Mouse (Mus musculus): Measurements from ENCODE around the gene Cyp2d10. TPM values are rescaled to one million over a fixed set of nuclear protein-coding genes. Genes with fewer than 3 reads are reported as not detected.
"Not testable (repeated sequence)": the region's sequence is repeated elsewhere in the genome, so short reads cannot be mapped to it uniquely, and the experiment has no call there.

Cyp2d10 gene
- total RNA-seq (2015) = not detected in 2 replicates
- not detected in 2 replicates for total RNA-seq (2017)

DNA sequence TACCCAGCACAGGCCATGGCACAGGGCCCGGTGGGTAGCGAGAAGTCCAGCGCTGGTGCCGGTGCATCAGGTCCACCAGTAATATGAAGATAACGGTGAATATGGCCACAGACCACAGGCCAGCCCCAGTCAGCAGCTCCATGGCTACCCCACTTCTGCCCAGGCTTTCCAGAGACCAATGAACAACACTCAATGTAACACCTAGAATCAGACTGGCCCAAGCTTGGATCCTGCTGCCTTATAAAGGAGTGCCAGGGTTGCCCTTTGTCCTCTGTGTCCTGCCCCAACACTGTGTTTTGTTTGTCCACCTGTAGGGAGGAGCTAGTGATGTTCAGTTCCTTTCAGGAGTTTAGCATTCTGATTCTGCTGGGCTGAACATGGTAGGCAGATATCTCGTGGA lies at the start of gene Cyp2d10:
TSS of gene Cyp2d10 (minus strand) at position 215 of the 400 bp plus-strand sequence.
- ATAC-seq (replicated peaks; ENCODE audit: poor library complexity) = no peak

- ATAC-seq (replicated peaks; ENCODE audit: poor library complexity) = not testable (repeated sequence)
Measured at GRCm38 (mm10) chr15:82456086-82456790, 49.2 kb upstream of the Cyp2d10 start.

DNA sequence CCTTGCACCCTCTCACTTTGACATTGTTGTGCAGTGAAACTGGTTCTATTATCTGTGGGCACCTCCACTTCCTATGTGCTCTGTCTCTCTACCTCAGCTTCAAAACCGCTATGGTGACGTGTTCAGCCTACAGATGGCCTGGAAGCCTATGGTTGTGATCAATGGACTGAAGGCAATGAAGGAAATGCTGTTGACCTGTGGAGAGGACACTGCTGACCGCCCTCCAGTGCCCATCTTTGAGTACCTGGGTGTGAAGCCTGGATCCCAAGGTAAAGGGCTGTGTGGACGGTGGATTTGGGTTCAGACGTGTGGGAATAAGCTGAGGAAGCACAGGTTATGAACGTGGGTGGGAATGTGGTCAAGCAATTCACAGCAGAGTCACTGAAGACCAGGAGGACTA lies 46.5 kb upstream of the Cyp2d10 start:
- not testable (repeated sequence) for ATAC-seq (replicated peaks; ENCODE audit: poor library complexity)

DNA sequence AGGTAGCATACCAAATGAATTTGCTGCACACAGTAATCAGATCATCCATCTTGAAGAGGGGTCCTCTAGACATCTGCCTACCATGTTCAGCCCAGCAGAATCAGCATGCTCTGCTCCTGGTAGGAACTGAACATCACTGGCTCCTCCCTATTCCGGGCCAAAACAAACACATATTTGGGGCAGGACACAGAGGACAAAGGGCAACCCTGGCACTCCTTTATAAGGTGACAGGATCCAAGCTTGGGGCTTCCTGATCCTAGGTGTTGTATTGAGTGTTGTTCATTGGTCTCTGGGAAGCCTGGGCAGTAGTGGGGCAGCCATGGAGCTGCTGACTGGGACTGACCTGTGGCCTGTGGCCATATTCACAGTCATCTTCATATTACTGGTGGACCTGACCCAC lies 45.1 kb upstream of the Cyp2d10 start:
- not testable (repeated sequence) for ATAC-seq (replicated peaks; ENCODE audit: poor library complexity)

DNA sequence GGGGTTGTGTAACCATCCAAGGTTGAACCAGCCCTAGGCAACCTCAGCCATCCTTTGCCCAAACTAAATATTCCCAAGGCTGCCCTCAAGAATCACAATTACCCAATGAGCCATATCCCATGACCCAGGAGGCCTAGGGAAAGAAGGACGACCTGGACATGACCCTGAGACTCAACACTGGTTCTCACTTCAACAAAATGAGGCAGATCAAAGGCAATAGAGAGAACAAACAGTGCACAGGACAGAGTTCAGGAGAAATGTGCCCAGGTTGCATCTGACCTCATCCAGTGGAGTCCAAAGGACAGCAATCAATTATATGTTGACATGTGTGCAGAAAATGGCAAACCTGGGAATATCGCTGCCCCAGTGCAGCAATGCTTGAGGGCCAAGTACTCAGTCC lies 43.0 kb upstream of the Cyp2d10 start:
- not testable (repeated sequence) for ATAC-seq (replicated peaks; ENCODE audit: poor library complexity)

DNA sequence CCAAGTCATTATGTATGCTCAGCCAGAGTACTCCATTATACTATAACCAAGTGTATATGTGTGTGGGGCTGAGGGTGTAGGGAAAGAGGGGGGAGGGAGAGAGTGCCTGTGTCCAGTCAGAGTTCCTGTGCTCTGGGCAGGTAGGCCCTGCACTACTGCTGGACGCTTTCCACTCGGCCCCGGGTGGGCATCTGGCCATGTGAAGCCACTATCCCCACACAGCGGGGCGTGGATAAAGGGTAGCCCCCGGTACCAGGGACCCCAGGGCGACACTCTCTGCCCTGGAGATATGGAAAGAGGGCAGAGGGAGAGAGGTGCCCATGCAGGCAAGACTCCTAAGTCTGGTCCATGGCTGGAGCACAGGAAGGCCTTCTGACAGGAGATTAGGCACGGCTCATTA lies 38.2 kb upstream of the Cyp2d10 start:
- ATAC-seq (replicated peaks; ENCODE audit: poor library complexity) = no peak

DNA sequence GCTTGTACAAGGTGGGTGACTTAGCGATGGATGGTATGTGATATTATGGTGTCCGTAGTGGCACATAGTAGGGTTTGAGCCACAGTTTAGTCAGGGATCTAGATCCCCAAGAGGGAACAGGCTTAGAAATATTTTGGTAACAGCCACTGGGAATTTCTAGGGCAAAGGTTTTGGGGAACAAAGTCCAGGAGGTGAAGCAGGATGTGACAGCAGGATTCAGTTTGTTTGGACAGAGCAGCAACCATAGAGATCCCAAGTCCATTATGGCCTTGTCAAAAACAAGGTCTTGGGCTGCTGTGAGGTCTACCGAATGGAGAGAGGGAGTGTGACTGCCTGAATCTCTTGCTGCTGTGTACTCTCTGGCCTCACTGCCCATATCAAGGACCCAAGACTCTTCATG lies 36.7 kb upstream of the Cyp2d10 start:
- no peak for ATAC-seq (replicated peaks; ENCODE audit: poor library complexity)

DNA sequence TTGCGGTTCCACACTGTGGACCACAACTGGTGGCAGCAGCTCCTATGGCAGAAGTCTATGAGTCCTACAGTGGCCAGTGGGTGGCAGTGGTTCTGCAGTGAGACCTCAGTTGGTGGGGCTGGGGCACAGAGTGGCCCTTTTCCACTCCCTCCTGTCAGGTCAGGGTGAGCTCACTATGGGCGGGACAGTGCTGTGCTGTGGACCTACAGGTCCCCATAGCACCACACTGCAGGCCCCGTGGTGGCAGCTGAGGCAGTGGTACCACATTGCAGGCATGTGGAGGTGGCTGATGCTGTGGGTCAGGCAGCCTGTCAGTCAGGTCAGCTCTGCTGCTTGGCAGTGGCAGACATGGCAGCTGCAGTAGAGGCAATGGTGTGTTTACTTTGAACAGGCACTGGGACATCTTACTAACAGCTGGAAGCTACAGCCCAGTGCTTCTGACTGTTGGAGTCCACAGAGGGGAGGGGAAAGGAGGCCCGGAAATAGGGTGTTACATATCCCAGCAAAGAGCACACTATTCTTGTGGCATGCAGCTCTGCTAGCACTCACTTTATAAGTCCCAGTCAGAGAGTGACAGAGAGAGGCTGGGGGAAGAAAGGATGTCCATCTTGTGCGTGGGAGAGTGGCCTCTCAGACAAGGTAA lies 31.1 kb upstream of the Cyp2d10 start:
- ATAC-seq (replicated peaks; ENCODE audit: poor library complexity) = no peak

DNA sequence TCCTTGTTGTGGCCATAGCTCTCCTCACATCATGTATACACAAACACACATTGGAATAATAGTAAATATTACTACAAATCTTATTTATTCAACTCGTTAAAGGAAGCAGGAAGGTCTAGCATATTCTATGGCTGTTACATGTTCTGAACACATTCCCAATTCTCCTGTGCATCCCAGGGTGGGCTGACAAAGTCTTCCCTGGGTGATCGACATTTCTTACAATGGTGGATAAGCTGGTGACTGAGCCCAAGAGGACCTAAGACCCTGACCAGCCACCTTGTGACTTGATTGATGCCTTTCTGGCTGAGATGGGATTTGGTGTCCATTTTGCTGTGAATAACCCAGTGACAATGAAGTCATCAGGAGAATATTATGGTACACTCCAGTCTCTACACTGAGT lies 28.6 kb upstream of the Cyp2d10 start:
- ATAC-seq (replicated peaks; ENCODE audit: poor library complexity) = no peak

GRCm38 (mm10) chr15:82435011-82435410 lies 28.0 kb upstream of the Cyp2d10 start:
- ATAC-seq (replicated peaks; ENCODE audit: poor library complexity) = no peak

DNA sequence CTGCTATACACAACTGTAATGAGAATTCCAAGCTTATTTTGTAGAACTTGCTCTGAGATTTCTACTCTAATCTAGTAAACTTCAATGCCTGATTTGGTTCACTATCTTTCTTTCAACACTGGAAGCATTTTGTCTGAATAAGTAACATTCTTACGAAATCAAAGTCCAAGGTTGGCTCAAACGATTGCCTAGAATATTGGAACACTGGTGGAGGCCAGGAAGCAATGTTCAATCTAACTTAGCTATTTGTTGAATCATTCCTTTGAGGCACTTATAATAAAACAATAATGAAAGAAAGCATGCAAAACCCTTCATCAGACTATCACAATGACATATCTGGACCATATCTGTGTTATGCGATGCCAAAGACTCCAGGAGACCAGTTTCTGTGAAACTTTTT lies 27.5 kb upstream of the Cyp2d10 start:
- ATAC-seq (replicated peaks; ENCODE audit: poor library complexity) = no peak

GRCm38 (mm10) chr15:82433621-82434020 lies 26.6 kb upstream of the Cyp2d10 start:
- ATAC-seq (replicated peaks; ENCODE audit: poor library complexity) = no peak

GRCm38 (mm10) chr15:82433137-82433536 lies 26.1 kb upstream of the Cyp2d10 start, which contains the start of gene Cyp2d9:
TSS of gene Cyp2d9 (plus strand) at chr15:82433437.
- no peak for ATAC-seq (replicated peaks; ENCODE audit: poor library complexity)

- no peak for ATAC-seq (replicated peaks; ENCODE audit: poor library complexity)
Measured at GRCm38 (mm10) chr15:82423471-82423870, 16.5 kb upstream of the Cyp2d10 start.

- ATAC-seq (replicated peaks; ENCODE audit: poor library complexity) = no peak
Measured at GRCm38 (mm10) chr15:82422935-82423334, 15.9 kb upstream of the Cyp2d10 start.

DNA sequence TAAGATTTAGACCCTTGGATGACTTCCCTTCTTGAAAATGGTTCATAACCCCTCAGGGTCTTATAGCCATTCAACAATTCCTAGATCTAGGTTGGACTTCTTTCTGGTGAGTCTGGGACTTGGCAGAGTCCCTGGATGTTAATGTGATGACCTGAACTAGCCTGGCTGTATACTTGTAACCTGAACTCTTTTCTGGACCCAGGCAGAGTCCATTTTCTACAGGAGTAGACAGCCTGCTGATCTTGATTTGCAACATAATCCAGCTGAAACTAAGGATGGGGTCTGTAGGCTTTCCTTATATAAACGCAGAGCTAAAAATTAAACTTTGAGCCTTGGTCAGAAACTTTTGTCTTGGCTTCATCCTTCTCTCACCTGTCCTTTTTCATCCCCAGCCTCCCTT lies 11.6 kb upstream of the Cyp2d10 start:
- no peak for ATAC-seq (replicated peaks; ENCODE audit: poor library complexity)

DNA sequence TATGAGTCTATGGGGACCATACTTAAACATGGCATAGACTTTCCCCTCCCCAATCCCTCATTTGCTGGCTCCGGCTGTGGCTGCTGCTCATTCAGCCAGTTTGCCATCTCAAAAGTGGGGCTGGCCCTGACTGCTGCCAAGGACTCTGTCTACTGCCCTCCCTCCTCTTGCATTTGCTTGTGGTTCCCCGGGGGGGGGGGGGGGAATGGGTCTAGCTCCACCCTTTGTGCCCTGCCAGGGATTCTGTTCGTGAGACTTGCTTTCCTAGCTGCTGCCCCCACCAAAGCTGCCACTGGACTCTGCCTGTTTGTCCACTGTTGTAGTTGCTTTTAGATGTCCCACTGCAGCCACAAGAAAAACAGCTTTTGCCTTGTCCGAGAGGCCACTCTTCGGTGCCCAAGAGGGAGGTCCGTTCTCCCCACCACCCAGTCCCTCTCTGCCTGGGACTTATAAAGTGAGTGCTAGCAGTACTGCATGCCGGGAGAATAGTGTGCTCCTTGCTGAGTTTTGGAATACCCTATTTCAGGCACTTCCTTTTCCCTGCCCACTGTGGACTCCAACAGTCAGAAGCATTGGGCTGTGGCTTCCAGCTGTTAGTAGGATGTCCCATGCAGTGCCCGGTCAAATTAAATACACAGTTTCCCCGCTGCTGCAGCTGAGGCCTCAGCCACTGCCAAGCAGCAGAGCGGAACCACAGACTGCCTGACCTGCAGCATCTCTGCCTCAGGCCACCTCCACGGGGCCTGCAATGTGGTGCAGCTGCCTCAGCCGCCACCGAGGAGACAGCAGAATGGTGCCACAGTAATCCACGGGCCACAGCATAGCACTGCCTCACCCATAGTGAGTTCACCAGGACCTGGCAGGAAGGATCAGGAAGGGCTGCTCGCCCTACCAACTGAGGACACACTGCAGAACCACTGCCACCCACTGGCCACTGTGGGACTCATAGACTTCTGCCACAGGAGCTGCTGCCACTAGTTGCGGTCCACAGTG lies 10.1 kb upstream of the Cyp2d10 start:
- ATAC-seq (replicated peaks; ENCODE audit: poor library complexity) = peak; percentile 99

GRCm38 (mm10) chr15:82407536-82407935 lies 541 bp upstream of the Cyp2d10 start:
- ATAC-seq (replicated peaks; ENCODE audit: poor library complexity) = no peak

GRCm38 (mm10) chr15:82404163-82404562 lies 2.8 kb downstream of the Cyp2d10 start:
- ATAC-seq (replicated peaks; ENCODE audit: poor library complexity) = no peak

GRCm38 (mm10) chr15:82403606-82404005 lies 3.4 kb downstream of the Cyp2d10 start:
- ATAC-seq (replicated peaks; ENCODE audit: poor library complexity) = no peak

DNA sequence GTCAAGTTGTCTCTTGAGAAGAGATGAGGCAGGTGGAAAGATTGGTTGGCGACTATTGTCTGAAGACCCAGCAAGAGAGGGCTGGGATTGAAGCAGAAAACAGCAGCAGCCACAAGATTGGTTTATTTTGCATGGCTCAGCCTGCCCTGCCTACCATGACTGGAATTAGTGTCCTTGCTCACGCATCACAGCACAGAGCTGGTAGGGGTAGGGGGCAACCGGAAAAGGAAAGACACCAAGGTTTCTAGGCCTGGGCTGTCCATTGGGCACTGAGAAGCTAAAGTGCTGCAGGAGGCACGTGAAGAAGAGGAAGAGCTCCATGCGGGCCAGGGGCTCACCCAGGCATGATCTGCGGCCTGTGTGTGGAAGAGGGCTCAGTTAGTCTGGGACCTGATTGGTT lies 4.3 kb downstream of the Cyp2d10 start:
- no peak for ATAC-seq (replicated peaks; ENCODE audit: poor library complexity)
